Mouse (Mus musculus): ENCODE measurements around the gene Gm28434. TPM values are rescaled to one million over a fixed set of nuclear protein-coding genes. Genes with fewer than 3 reads are reported as not detected.

Gm28434 gene
- not detected in 2 replicates for polyA plus RNA-seq (2014; fragmentation: Nextera tagmentation; extraction: Ambion mirVana)

- 45% methylated on average over 2 of the region's 2 CpGs for WGBS
Measured at GRCm38 (mm10) chr5:87969201-87969600, at the start of gene Gm28434, which contains the start of gene 2310003L06Rik. Gene Gm28434, plus strand, starts transcription at chr5:87969517. Gene 2310003L06Rik, plus strand, starts transcription at chr5:87969459.

GRCm38 (mm10) chr5:87925372-87925771 lies 43.9 kb upstream of the Gm28434 start, which contains the start of gene Csn3:
Gene Csn3, plus strand, starts transcription at chr5:87925579.
- no peaks in the 10 kb centered on the region for H3K9me3 ChIP-seq (ENCODE audit: control insufficient read depth, low read length)
- no peak within 1 kb of the TSS for H3K9ac ChIP-seq (ENCODE audit: low read depth, low read length)
- WGBS, result 51% methylated on average over 5 of the region's 5 CpGs
- no peak within 1 kb of the TSS for H3K4me2 ChIP-seq
- no peaks in the 10 kb centered on the region for H3K4me1 ChIP-seq (replicated peaks; ENCODE audit: control insufficient read depth, insufficient read depth, low read length)
- DNase-seq (ENCODE audit: low spot score), result no peak
- no peaks in the 10 kb centered on the region for H3K36me3 ChIP-seq (ENCODE audit: control insufficient read depth, insufficient read depth, low read length)
- no peak within 1 kb of the TSS for H3K4me3 ChIP-seq (ENCODE audit: low read depth, low read length)
- no peak for ATAC-seq (replicated peaks; ENCODE audit: low FRiP score)
- no peak within 1 kb of the TSS for H3K27ac ChIP-seq (ENCODE audit: low read depth, low read length)
- H3K27me3 ChIP-seq (replicated peaks; ENCODE audit: control insufficient read depth, insufficient read depth, low read length), result no peaks in the 10 kb centered on the region

More at GRCm38 (mm10) chr5:87969201-87969600, at the start of gene Gm28434, which contains the start of gene 2310003L06Rik:
- no peak for ATAC-seq (replicated peaks; ENCODE audit: low FRiP score)
- Histone ChIP-seq H3K27me3 (replicated peaks; ENCODE audit: control insufficient read depth, insufficient read depth, low read length) (no peaks in the 10 kb centered on the region), H3K4me3 (ENCODE audit: low read depth, low read length) (no peak within 1 kb of the TSS), H3K4me2 (no peak within 1 kb of the TSS), H3K9ac (ENCODE audit: low read depth, low read length) (no peak within 1 kb of the TSS), H3K9me3 (ENCODE audit: control insufficient read depth, low read length) (no peaks in the 10 kb centered on the region), H3K36me3 (ENCODE audit: control insufficient read depth, insufficient read depth, low read length) (no peaks in the 10 kb centered on the region), H3K27ac (ENCODE audit: low read depth, low read length) (no peak within 1 kb of the TSS), H3K4me1 (replicated peaks; ENCODE audit: control insufficient read depth, insufficient read depth, low read length) (no peaks in the 10 kb centered on the region)
- no peak for DNase-seq (ENCODE audit: low spot score)

- Histone ChIP-seq H3K4me2 (no peak overlapping the region), H3K27ac (ENCODE audit: low read depth, low read length) (no peak overlapping the region), H3K4me1 (replicated peaks; ENCODE audit: control insufficient read depth, insufficient read depth, low read length) (no peaks in the 10 kb centered on the region), H3K4me3 (ENCODE audit: low read depth, low read length) (no peak overlapping the region), H3K36me3 (ENCODE audit: control insufficient read depth, insufficient read depth, low read length) (no peaks in the 10 kb centered on the region), H3K27me3 (replicated peaks; ENCODE audit: control insufficient read depth, insufficient read depth, low read length) (no peaks in the 10 kb centered on the region), H3K9me3 (ENCODE audit: control insufficient read depth, low read length) (no peaks in the 10 kb centered on the region), H3K9ac (ENCODE audit: low read depth, low read length) (no peak overlapping the region)
- WGBS, result 66% methylated on average over 1 of the region's 1 CpGs
- no peak for DNase-seq (ENCODE audit: low spot score)
- no peak for ATAC-seq (replicated peaks; ENCODE audit: low FRiP score)
Measured at GRCm38 (mm10) chr5:87931603-87932002, 37.7 kb upstream of the Gm28434 start.

- no peak for ATAC-seq (replicated peaks; ENCODE audit: low FRiP score)
- Histone ChIP-seq H3K27me3 (replicated peaks; ENCODE audit: control insufficient read depth, insufficient read depth, low read length) (no peaks in the 10 kb centered on the region), H3K9me3 (ENCODE audit: control insufficient read depth, low read length) (no peaks in the 10 kb centered on the region), H3K9ac (ENCODE audit: low read depth, low read length) (no peak overlapping the region), H3K36me3 (ENCODE audit: control insufficient read depth, insufficient read depth, low read length) (no peaks in the 10 kb centered on the region), H3K4me3 (ENCODE audit: low read depth, low read length) (no peak overlapping the region), H3K4me1 (replicated peaks; ENCODE audit: control insufficient read depth, insufficient read depth, low read length) (no peaks in the 10 kb centered on the region), H3K27ac (ENCODE audit: low read depth, low read length) (no peak overlapping the region), H3K4me2 (no peak overlapping the region)
- no peak for DNase-seq (ENCODE audit: low spot score)
- WGBS, result 46% methylated on average over 3 of the region's 3 CpGs
Measured at GRCm38 (mm10) chr5:87940752-87941151, 28.6 kb upstream of the Gm28434 start.

GRCm38 (mm10) chr5:87942515-87942914 lies 26.8 kb upstream of the Gm28434 start:
- Histone ChIP-seq H3K36me3 (ENCODE audit: control insufficient read depth, insufficient read depth, low read length) (no peaks in the 10 kb centered on the region), H3K4me3 (ENCODE audit: low read depth, low read length) (no peak overlapping the region), H3K4me2 (no peak overlapping the region), H3K27me3 (replicated peaks; ENCODE audit: control insufficient read depth, insufficient read depth, low read length) (no peaks in the 10 kb centered on the region), H3K9ac (ENCODE audit: low read depth, low read length) (no peak overlapping the region), H3K9me3 (ENCODE audit: control insufficient read depth, low read length) (no peaks in the 10 kb centered on the region), H3K27ac (ENCODE audit: low read depth, low read length) (no peak overlapping the region), H3K4me1 (replicated peaks; ENCODE audit: control insufficient read depth, insufficient read depth, low read length) (no peaks in the 10 kb centered on the region)
- ATAC-seq (replicated peaks; ENCODE audit: low FRiP score) (no peak), DNase-seq (ENCODE audit: low spot score) (no peak)

GRCm38 (mm10) chr5:87951836-87952235 lies 17.5 kb upstream of the Gm28434 start:
- ATAC-seq (replicated peaks; ENCODE audit: low FRiP score) (no peak), DNase-seq (ENCODE audit: low spot score) (no peak)
- no peaks in the 10 kb centered on the region for H3K4me1 ChIP-seq (replicated peaks; ENCODE audit: control insufficient read depth, insufficient read depth, low read length)
- no peak overlapping the region for H3K4me3 ChIP-seq (ENCODE audit: low read depth, low read length)
- H3K27ac ChIP-seq (ENCODE audit: low read depth, low read length), result no peak overlapping the region
- H3K36me3 ChIP-seq (ENCODE audit: control insufficient read depth, insufficient read depth, low read length), result no peaks in the 10 kb centered on the region
- H3K9ac ChIP-seq (ENCODE audit: low read depth, low read length), result no peak overlapping the region
- H3K27me3 ChIP-seq (replicated peaks; ENCODE audit: control insufficient read depth, insufficient read depth, low read length), result no peaks in the 10 kb centered on the region
- no peak overlapping the region for H3K4me2 ChIP-seq
- no peaks in the 10 kb centered on the region for H3K9me3 ChIP-seq (ENCODE audit: control insufficient read depth, low read length)

GRCm38 (mm10) chr5:87979139-87979538 lies 9.8 kb downstream of the Gm28434 start, which contains the start of gene Cabs1:
Gene Cabs1, plus strand, starts transcription at chr5:87979439.
- Histone ChIP-seq H3K27ac (ENCODE audit: low read depth, low read length) (no peak within 1 kb of the TSS), H3K4me1 (replicated peaks; ENCODE audit: control insufficient read depth, insufficient read depth, low read length) (no peaks in the 10 kb centered on the region), H3K4me3 (ENCODE audit: low read depth, low read length) (no peak within 1 kb of the TSS), H3K9ac (ENCODE audit: low read depth, low read length) (no peak within 1 kb of the TSS), H3K4me2 (no peak within 1 kb of the TSS), H3K36me3 (ENCODE audit: control insufficient read depth, insufficient read depth, low read length) (no peaks in the 10 kb centered on the region), H3K9me3 (ENCODE audit: control insufficient read depth, low read length) (no peaks in the 10 kb centered on the region), H3K27me3 (replicated peaks; ENCODE audit: control insufficient read depth, insufficient read depth, low read length) (no peaks in the 10 kb centered on the region)
- WGBS, result 81% methylated on average over 3 of the region's 3 CpGs
- ATAC-seq (replicated peaks; ENCODE audit: low FRiP score) (no peak), DNase-seq (ENCODE audit: low spot score) (no peak)

GRCm38 (mm10) chr5:87982468-87983214 lies 13.3 kb downstream of the Gm28434 start:
- Histone ChIP-seq H3K9me3 (ENCODE audit: control insufficient read depth, low read length) (no peaks in the 10 kb centered on the region), H3K27ac (ENCODE audit: low read depth, low read length) (no peak overlapping the region), H3K27me3 (replicated peaks; ENCODE audit: control insufficient read depth, insufficient read depth, low read length) (no peaks in the 10 kb centered on the region), H3K9ac (ENCODE audit: low read depth, low read length) (no peak overlapping the region), H3K4me2 (no peak overlapping the region), H3K4me3 (ENCODE audit: low read depth, low read length) (no peak overlapping the region), H3K4me1 (replicated peaks; ENCODE audit: control insufficient read depth, insufficient read depth, low read length) (no peaks in the 10 kb centered on the region), H3K36me3 (ENCODE audit: control insufficient read depth, insufficient read depth, low read length) (no peaks in the 10 kb centered on the region)
- ATAC-seq (replicated peaks; ENCODE audit: low FRiP score) (no peak), DNase-seq (ENCODE audit: low spot score) (no peak)
- WGBS, result 57% methylated on average over 3 of the region's 3 CpGs

GRCm38 (mm10) chr5:88002249-88002648 lies 32.9 kb downstream of the Gm28434 start, which contains the start of gene Smr3a:
Gene Smr3a, plus strand, starts transcription at chr5:88002549.
- no peak for ATAC-seq (replicated peaks; ENCODE audit: low FRiP score)
- 77% methylated on average over 3 of the region's 3 CpGs for WGBS
- no peaks in the 10 kb centered on the region for H3K9me3 ChIP-seq (ENCODE audit: control insufficient read depth, low read length)
- no peaks in the 10 kb centered on the region for H3K27me3 ChIP-seq (replicated peaks; ENCODE audit: control insufficient read depth, insufficient read depth, low read length)
- H3K36me3 ChIP-seq (ENCODE audit: control insufficient read depth, insufficient read depth, low read length), result no peaks in the 10 kb centered on the region
- no peak for DNase-seq (ENCODE audit: low spot score)
- H3K27ac ChIP-seq (ENCODE audit: low read depth, low read length), result no peak within 1 kb of the TSS
- H3K4me1 ChIP-seq (replicated peaks; ENCODE audit: control insufficient read depth, insufficient read depth, low read length), result no peaks in the 10 kb centered on the region
- H3K9ac ChIP-seq (ENCODE audit: low read depth, low read length), result no peak within 1 kb of the TSS
- H3K4me2 ChIP-seq, result no peak within 1 kb of the TSS
- H3K4me3 ChIP-seq (ENCODE audit: low read depth, low read length), result no peak within 1 kb of the TSS
